Mouse (Mus musculus): ENCODE results near the gene Erbb4.

Erbb4 gene

GRCm38 (mm10) chr1:68517820-68518219 lies 590.0 kb downstream of the Erbb4 start:
- DNase-seq (ENCODE audit: low spot score in 2 of 2), result no peak

- DNase-seq (ENCODE audit: low spot score in 2 of 2), result no peak
Measured at GRCm38 (mm10) chr1:68503873-68504272, 604.0 kb downstream of the Erbb4 start.

DNA sequence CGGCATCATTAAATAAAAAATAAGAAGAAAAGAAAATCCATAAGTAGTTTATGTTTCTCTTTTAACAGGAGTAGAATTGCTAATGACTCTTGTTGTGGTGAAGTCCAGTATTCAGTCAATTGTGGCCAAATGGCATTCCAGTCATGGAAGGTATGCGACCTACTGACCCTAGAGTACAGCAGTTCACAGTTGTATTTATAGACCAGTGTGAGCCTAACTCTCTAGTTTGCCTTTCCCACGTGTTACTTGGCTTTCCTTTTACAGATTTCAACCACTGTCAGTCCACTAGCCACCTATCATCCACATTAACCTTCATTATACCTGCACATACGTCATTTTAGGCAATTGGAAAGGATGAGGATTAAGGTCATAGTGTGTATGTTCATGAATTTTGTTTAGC lies 606.3 kb downstream of the Erbb4 start:
- no peak for DNase-seq (ENCODE audit: low spot score in 2 of 2)

DNA sequence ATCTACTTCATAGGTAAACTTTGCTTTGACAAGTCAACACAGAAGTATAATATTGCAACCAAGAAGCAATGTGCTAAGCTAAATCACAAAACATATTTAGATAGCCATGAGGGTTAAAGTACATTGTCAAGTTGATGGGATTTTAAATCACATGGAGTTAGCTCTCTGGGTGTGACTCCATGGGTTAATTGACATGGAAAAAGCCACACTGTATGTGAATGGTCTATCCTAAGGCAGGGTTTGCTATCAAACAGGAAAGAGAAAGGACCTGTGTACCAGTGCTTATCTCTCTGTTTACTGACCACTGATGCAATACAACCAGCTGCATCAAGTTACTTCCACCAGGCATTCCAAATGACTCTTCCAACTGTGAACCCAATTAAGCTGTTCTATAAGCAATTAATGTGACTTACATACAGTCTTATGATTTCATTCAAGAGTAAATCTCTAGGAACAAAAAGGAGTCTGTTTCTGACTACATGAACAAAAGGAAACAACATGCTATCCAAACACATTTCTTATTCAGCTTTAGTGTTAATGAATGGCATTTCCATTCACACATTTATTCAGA lies 641.4 kb downstream of the Erbb4 start:
- DNase-seq (ENCODE audit: low spot score in 2 of 2), result no peak

- no peak for DNase-seq (ENCODE audit: low spot score in 2 of 2)
Measured at GRCm38 (mm10) chr1:68451274-68451673, 656.6 kb downstream of the Erbb4 start.

DNA sequence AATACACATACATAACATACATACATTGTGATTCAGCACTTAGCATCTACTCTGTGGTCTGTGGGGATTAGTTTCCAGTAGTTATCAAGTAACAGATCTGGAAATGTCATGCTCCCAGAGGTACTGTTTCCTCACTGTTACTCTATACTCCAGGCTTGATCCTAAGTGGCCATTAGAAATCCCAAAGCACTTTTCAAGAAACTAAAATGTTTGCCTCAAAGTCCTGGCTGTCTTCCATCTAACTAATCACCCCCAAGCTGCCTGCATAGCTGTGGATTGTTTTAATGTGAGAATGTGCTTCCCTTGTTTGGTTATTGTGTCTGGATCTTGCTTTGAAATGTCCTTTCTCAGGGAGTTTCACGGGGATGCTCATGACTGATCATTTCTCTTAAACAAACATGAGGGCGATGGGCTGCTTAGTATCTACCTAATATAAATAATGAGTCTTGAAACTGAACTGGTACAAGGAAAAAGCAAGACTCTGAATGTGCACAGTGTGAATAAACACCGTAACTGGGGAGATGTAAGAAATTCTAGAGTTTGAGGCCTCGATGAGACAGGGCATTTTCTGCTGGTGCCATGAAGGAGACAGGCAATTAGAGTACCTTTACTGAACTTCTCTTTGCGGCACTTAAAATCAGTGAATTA lies 683.4 kb downstream of the Erbb4 start:
- DNase-seq (ENCODE audit: low spot score in 2 of 2), result no peak

DNA sequence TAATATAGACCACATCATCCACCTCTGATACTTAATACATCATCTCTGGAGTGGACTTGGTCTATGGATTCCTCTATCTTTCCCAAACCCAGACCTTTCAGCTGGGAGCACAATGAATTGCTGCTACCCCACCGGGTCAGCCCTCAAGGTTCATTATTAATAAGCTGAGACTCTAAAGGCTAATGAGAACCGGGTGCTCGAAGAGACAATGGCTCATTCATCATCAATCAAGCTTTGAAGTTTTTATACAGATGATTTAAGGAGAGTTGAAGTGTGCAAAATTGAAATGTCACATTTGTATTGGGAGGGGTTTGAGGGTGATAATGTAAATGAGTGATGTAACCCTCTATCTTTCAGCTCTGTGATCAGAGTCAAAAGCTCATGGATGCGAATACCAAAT lies 706.7 kb downstream of the Erbb4 start:
- no peak for DNase-seq (ENCODE audit: low spot score in 2 of 2)

DNA sequence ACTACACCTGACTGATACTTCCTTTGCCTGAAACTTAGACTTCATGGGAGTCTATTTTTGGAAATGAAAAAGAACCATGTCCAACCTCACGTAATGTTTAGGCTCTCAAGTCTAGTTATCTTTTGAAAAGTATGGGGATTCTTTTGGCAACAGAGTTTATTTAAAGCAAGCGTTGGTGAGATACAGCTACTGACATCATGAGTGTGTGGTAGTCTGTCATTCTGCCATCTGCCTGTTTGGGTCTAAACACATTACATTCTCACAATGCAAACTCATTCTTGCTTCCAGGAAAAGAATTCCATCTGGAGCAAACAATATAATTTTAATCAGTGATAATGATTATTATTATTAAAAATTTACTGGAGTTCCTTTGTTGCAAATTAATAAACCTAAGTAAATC lies 736.3 kb downstream of the Erbb4 start:
- DNase-seq (ENCODE audit: low spot score in 2 of 2), result no peak

DNA sequence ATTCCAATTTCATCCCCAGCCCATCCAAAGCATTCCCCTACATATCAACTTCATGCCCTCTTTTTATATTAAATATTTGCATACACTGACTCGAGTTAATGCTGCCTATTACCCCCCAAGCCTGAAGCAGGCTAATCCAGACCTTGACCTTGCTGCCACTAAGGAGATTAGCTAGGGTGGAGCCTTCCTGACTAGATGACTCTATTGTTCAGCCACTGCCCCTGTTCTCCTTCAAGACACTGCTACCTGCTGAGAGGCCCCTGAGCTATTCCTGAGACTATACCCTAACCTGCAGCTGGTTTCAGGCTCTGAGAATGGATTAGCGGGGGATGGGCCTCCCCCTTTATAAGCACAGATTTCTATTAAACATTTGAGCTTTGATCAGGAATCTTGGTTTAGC lies 774.1 kb downstream of the Erbb4 start:
- no peak for DNase-seq (ENCODE audit: low spot score in 2 of 2)

DNA sequence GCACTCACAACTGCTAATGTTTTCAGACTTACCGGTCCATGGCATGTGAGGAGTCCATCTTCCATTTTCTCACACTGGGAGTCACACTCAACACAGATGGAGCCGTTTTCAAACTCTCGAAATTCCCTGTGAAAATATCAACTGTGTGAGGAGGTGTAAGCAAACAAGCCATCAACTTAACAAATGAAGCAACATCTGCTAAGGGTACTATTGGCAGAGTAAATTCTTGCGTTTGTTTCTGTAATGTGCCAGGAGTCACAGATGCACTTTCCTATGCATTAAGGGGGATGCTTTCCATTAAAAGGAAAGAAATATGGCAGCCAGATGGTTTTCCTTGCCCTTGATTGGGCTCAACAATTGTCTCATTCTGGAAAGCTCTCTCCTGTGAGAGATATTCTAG lies 802.0 kb downstream of the Erbb4 start:
- no peak for DNase-seq (ENCODE audit: low spot score in 2 of 2)

GRCm38 (mm10) chr1:68284443-68284842 lies 823.4 kb downstream of the Erbb4 start:
- no peak for DNase-seq (ENCODE audit: low spot score in 2 of 2)

- DNase-seq (ENCODE audit: low spot score in 2 of 2), result no peak
Measured at GRCm38 (mm10) chr1:68275819-68276218, 832.0 kb downstream of the Erbb4 start.

GRCm38 (mm10) chr1:68178580-68178979 lies 929.3 kb downstream of the Erbb4 start:
- no peak for DNase-seq (ENCODE audit: low spot score in 2 of 2)

GRCm38 (mm10) chr1:68155253-68155652 lies 952.6 kb downstream of the Erbb4 start:
- no peak for DNase-seq (ENCODE audit: low spot score in 2 of 2)

GRCm38 (mm10) chr1:68150572-68150971 lies 957.3 kb downstream of the Erbb4 start:
- DNase-seq (ENCODE audit: low spot score in 2 of 2), result no peak

GRCm38 (mm10) chr1:68142562-68143350 lies 965.1 kb downstream of the Erbb4 start:
- DNase-seq (ENCODE audit: low spot score in 2 of 2), result no peak

GRCm38 (mm10) chr1:68134943-68135342 lies 972.9 kb downstream of the Erbb4 start:
- DNase-seq (ENCODE audit: low spot score in 2 of 2), result no peak

DNA sequence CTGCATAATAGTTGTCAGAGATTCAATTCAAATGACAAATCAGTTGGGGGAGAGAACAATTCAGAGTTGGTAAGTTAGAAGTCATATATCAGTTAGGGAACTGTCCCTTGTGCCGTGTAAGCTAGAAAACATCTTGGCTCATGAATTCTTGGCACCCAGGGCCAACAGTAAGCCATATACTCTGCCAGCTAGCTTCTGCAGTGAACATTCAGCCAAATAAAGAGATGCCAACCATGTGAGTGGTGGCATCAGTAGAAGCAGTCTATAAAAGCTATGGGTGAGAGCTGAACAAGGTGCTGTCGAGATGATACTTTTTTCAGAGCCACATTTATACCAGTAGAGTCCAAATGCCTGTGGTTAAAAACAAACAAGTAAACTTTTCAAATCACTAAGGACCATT lies 973.4 kb downstream of the Erbb4 start:
- DNase-seq (ENCODE audit: low spot score in 2 of 2), result no peak

GRCm38 (mm10) chr1:68123541-68123940 lies 984.3 kb downstream of the Erbb4 start:
- DNase-seq (ENCODE audit: low spot score in 2 of 2), result no peak

DNA sequence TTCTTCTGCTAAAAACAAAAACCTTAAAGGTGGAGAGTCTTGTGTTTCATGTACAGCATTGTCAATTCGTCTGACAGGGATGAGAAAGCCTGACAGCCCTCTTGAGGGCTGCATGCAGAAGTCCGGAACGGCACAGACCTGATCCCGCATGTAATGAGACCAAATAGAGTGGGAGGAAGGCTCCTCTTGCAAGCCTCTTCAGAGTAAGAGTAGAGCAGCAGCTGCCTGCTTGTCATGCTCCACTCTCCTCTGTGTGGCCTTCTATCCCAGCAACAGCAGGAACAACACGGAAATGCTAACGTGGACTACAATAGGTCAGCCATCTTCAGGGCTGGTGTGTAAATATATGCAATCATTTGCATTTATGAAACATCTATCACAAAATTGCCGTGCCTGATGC lies 987.5 kb downstream of the Erbb4 start:
- DNase-seq (ENCODE audit: low spot score in 2 of 2), result no peak

DNA sequence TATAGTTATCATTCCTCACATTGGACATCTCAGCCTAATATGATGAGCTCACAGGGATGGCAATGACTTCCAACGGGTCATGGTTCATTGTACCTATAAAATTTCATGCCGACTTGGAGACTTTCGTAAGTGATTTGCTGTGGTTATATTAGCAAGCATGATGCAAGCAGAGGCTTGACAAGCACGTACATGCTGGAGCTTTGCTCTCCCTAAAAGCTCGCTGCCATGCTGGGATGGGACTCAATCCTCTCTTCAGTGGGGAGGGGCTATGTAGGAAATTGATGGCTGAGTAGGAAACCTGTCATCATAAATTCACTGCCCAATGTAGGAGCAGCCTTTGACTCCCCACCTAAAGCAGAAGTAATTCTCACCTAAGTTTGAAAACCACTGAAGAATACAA lies 992.1 kb downstream of the Erbb4 start:
- no peak for DNase-seq (ENCODE audit: low spot score in 2 of 2)

DNA sequence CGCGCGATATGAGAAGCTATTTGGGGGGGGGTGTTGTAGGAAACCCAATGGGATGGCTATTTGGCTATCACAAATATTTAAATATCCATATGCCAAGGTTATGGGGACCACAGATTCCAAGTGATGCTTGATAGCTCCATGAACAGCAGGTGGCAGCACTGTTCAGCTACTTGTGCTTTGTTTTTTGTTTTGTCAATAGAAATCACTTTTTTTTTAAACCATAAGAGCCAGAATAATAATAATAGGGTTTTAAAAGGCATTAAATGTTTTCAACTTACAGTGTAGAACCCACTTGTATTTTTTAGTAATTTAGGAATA lies 1001.4 kb downstream of the Erbb4 start:
- DNase-seq (ENCODE audit: low spot score in 2 of 2), result no peak

- DNase-seq (ENCODE audit: low spot score in 2 of 2), result no peak
Measured at GRCm38 (mm10) chr1:68105834-68106542, 1001.9 kb downstream of the Erbb4 start.
